Mouse (Mus musculus) liver, embryonic 16.5 days (tissue): ENCODE data around the gene Gm49711. TPM values are rescaled to one million over a fixed set of nuclear protein-coding genes. Genes with fewer than 3 reads are reported as not detected.

Source experiments
- ATAC-seq: fragments of 200-750 bp; cut with Nextera tagmentation; 2 replicates; pipeline ENCODE4 v1.8.0; 2017; ENCODE audit warnings: low read depth, mild to moderate bottlenecking, moderate number of reproducible peaks, moderate library complexity
- H3K27ac ChIP-seq: fragments of 300-500 bp; sonication (generic); 2 replicates; pipeline ENCODE4 v1.5.1; 2014; ENCODE audit warnings: mild to moderate bottlenecking, low read length
- H3K27me3 ChIP-seq: fragments of 300-500 bp; sonication (generic); 2 replicates; pipeline ENCODE4 v1.6.1; 2014; ENCODE audit warnings: low read depth, low read length, mixed read lengths; ENCODE audit not compliant: control insufficient read depth, insufficient read depth
- H3K36me3 ChIP-seq: fragments of 300-500 bp; sonication (generic); 2 replicates; pipeline ENCODE4 v1.6.1; 2014; ENCODE audit warnings: mild to moderate bottlenecking; ENCODE audit not compliant: control insufficient read depth, insufficient read depth
- H3K4me1 ChIP-seq: fragments of 300-500 bp; sonication (generic); 2 replicates; pipeline ENCODE4 v1.6.1; 2014; ENCODE audit warnings: low read depth, low read length, mixed read lengths; ENCODE audit not compliant: control insufficient read depth
- H3K4me2 ChIP-seq: fragments of 300-500 bp; sonication (generic); 2 replicates; pipeline ENCODE4 v1.6.1; 2014; ENCODE audit warnings: low read depth, low read length, mixed read lengths
- H3K4me3 ChIP-seq: fragments of 300-500 bp; sonication (generic); 2 replicates; pipeline ENCODE4 v1.5.1; 2014; ENCODE audit warnings: low read depth, mild to moderate bottlenecking, low read length
- H3K9ac ChIP-seq: fragments of 300-500 bp; sonication (generic); 2 replicates; pipeline ENCODE4 v1.6.1; 2014; ENCODE audit warnings: low read depth, low read length
- H3K9me3 ChIP-seq: fragments of 300-500 bp; sonication (generic); replicated peaks from 2 replicates; pipeline ENCODE4 v1.6.1; 2016; ENCODE audit warnings: low read length; ENCODE audit not compliant: control insufficient read depth
- WGBS: fragments of 180-500 bp; shearing (Covaris S2); extraction: QIAGEN DNeasy Blood & Tissue Kit; methylation state at CpG from one replicate; pipeline ENCODE4 v1.1.7; 2014; ENCODE audit not compliant: insufficient replicate concordance; 5-methylcytosine and 5-hydroxymethylcytosine counted together
- polyA plus RNA-seq: library from polyadenylated mRNA; unstranded; fragments of >200 nt; fragmentation: Nextera tagmentation; extraction: Ambion mirVana; gene quantifications from 2 replicates; pipeline ENCODE4 v1.2.1, GENCODE M21; 2015

Gene Gm49711
- polyA plus RNA-seq, 1 experiment from 2014 or later = not detected

GRCm38 (mm10) chr16:92058644-92059620, 816 bp downstream of the Gm49711 start:
- WGBS = 3% methylated on average over 52 of the region's 63 CpGs
- H3K9ac ChIP-seq = peak overlapping the region; percentile 76
- peak; percentile 7; the same call in 1 of the 2 replicates for ATAC-seq
- H3K27me3 ChIP-seq = no peaks in the 10 kb centered on the region
- peak overlapping the region; percentile 29; the same call in 1 of the 2 replicates for H3K27ac ChIP-seq
- peak overlapping the region; percentile 85 for H3K4me3 ChIP-seq
- no peaks in the 10 kb centered on the region; the same call in 1 of the 2 replicates for H3K9me3 ChIP-seq
- H3K4me2 ChIP-seq = peak overlapping the region; percentile 99
- H3K4me1 ChIP-seq = peaks cover 9% of the 10 kb centered on the region
- H3K36me3 ChIP-seq = no peaks in the 10 kb centered on the region; the same call in 1 of the 2 replicates

- Histone ChIP-seq H3K4me3 (no peak overlapping the region), H3K4me1 (peaks cover 9% of the 10 kb centered on the region), H3K9me3 (no peaks in the 10 kb centered on the region), H3K27ac (no peak overlapping the region), H3K4me2 (no peak overlapping the region), H3K9ac (no peak overlapping the region), H3K27me3 (no peaks in the 10 kb centered on the region), H3K36me3 (no peaks in the 10 kb centered on the region; the same call in 1 of the 2 replicates)
- no peak for ATAC-seq
- WGBS = 75% methylated on average over 3 of the region's 3 CpGs
These were observed 2.1 kb downstream of the Gm49711 start for GRCm38 (mm10) chr16:92060213-92060612.

GRCm38 (mm10) chr16:92061586-92061985, 3.5 kb downstream of the Gm49711 start:
- Histone ChIP-seq H3K4me3 (no peak overlapping the region), H3K27me3 (no peaks in the 10 kb centered on the region), H3K9ac (no peak overlapping the region), H3K9me3 (no peaks in the 10 kb centered on the region), H3K36me3 (no peaks in the 10 kb centered on the region; the same call in 1 of the 2 replicates), H3K4me2 (no peak overlapping the region), H3K4me1 (peaks cover 9% of the 10 kb centered on the region), H3K27ac (no peak overlapping the region)
- ATAC-seq = no peak
- 86% methylated on average over 7 of the region's 7 CpGs for WGBS

- Histone ChIP-seq H3K36me3 (peaks cover 2% of the 10 kb centered on the region), H3K27ac (no peak overlapping the region), H3K9ac (no peak overlapping the region), H3K4me1 (peaks cover 3% of the 10 kb centered on the region), H3K4me3 (no peak overlapping the region), H3K27me3 (no peaks in the 10 kb centered on the region), H3K9me3 (no peaks in the 10 kb centered on the region), H3K4me2 (no peak overlapping the region)
- WGBS = 75% methylated on average over 1 of the region's 1 CpGs
- no peak for ATAC-seq
These were observed 4.7 kb downstream of the Gm49711 start for GRCm38 (mm10) chr16:92062832-92063231.

GRCm38 (mm10) chr16:92064801-92065200, 6.7 kb downstream of the Gm49711 start:
- Histone ChIP-seq H3K4me3 (no peak overlapping the region), H3K4me2 (no peak overlapping the region), H3K27me3 (no peaks in the 10 kb centered on the region), H3K36me3 (peaks cover 2% of the 10 kb centered on the region), H3K27ac (no peak overlapping the region), H3K9ac (no peak overlapping the region), H3K9me3 (no peaks in the 10 kb centered on the region), H3K4me1 (no peaks in the 10 kb centered on the region)
- no peak for ATAC-seq
- WGBS = 57% methylated on average over 2 of the region's 2 CpGs

GRCm38 (mm10) chr16:92070338-92070737, 12.2 kb downstream of the Gm49711 start:
- Histone ChIP-seq H3K27ac (no peak overlapping the region), H3K4me3 (no peak overlapping the region), H3K9ac (no peak overlapping the region), H3K36me3 (peaks cover 2% of the 10 kb centered on the region), H3K9me3 (no peaks in the 10 kb centered on the region), H3K4me1 (no peaks in the 10 kb centered on the region), H3K4me2 (no peak overlapping the region), H3K27me3 (no peaks in the 10 kb centered on the region)
- 74% methylated on average over 8 of the region's 8 CpGs for WGBS
- no peak for ATAC-seq

GRCm38 (mm10) chr16:92076797-92077196, 18.7 kb downstream of the Gm49711 start:
- Histone ChIP-seq H3K4me1 (no peaks in the 10 kb centered on the region), H3K9me3 (no peaks in the 10 kb centered on the region), H3K4me2 (no peak overlapping the region), H3K4me3 (no peak overlapping the region), H3K27me3 (no peaks in the 10 kb centered on the region), H3K27ac (no peak overlapping the region), H3K9ac (no peak overlapping the region), H3K36me3 (no peaks in the 10 kb centered on the region; the same call in 1 of the 2 replicates)
- 73% methylated on average over 8 of the region's 8 CpGs for WGBS
- ATAC-seq = peak; percentile 35; the same call in 1 of the 2 replicates

GRCm38 (mm10) chr16:92083771-92084453, 25.8 kb downstream of the Gm49711 start:
- no peaks in the 10 kb centered on the region for H3K9me3 ChIP-seq
- H3K36me3 ChIP-seq = no peaks in the 10 kb centered on the region
- H3K27me3 ChIP-seq = no peaks in the 10 kb centered on the region
- no peak overlapping the region for H3K27ac ChIP-seq
- H3K9ac ChIP-seq = no peak overlapping the region
- no peaks in the 10 kb centered on the region for H3K4me1 ChIP-seq
- no peak overlapping the region for H3K4me3 ChIP-seq
- WGBS = 75% methylated on average over 10 of the region's 10 CpGs
- ATAC-seq = no peak
- H3K4me2 ChIP-seq = no peak overlapping the region
